37 mouse cellular contexts compared by ENCODE assay signal in genomic region chr17:25466257-25466656, GRCm38 (mm10). TPM values are rescaled to one million over a fixed set of nuclear protein-coding genes. Genes with fewer than 3 reads are reported as not detected.
"Had no signal": no experiment of that assay in that cellular context is flagged by ENCODE, and none has a peak within 500 bp of the region (broad histone marks: within the 10 kb centered on the region; RNA-seq: fewer than 3 reads in every experiment).

No protein-coding gene starts in this region.

- ATAC-seq: forebrain, embryonic 13.5 days; forebrain, embryonic 14.5 days; forebrain, embryonic 15.5 days; forebrain, embryonic 16.5 days; forebrain, postnatal 0 days had no signal

- H3K4me3 ChIP-seq: embryonic facial prominence, embryonic 10.5 days; embryonic facial prominence, embryonic 12.5 days; embryonic facial prominence, embryonic 13.5 days; embryonic facial prominence, embryonic 15.5 days; erythroblast, embryonic 14.5 days; forebrain, embryonic 10.5 days; forebrain, embryonic 12.5 days; forebrain, embryonic 13.5 days; forebrain, embryonic 15.5 days; gastrocnemius, adult 2 months; heart, adult 2 months had no signal

- H3K36me3 ChIP-seq: embryonic facial prominence, embryonic 10.5 days; embryonic facial prominence, embryonic 12.5 days; embryonic facial prominence, embryonic 13.5 days; embryonic facial prominence, embryonic 15.5 days; forebrain, embryonic 10.5 days; forebrain, embryonic 12.5 days; forebrain, embryonic 15.5 days had no signal

- H3K4me2 ChIP-seq: embryonic facial prominence, embryonic 12.5 days; embryonic facial prominence, embryonic 13.5 days; embryonic facial prominence, embryonic 15.5 days; forebrain, embryonic 12.5 days; forebrain, embryonic 13.5 days; forebrain, embryonic 15.5 days had no signal

- H3K27ac ChIP-seq: embryonic facial prominence, embryonic 10.5 days; embryonic facial prominence, embryonic 12.5 days; embryonic facial prominence, embryonic 13.5 days; embryonic facial prominence, embryonic 15.5 days; forebrain, embryonic 10.5 days; forebrain, embryonic 12.5 days; forebrain, embryonic 13.5 days; forebrain, embryonic 15.5 days; gastrocnemius, adult 2 months; heart, adult 2 months had no signal

- H3K9ac ChIP-seq: embryonic facial prominence, embryonic 12.5 days; embryonic facial prominence, embryonic 13.5 days; embryonic facial prominence, embryonic 15.5 days; forebrain, embryonic 12.5 days; forebrain, embryonic 13.5 days; forebrain, embryonic 15.5 days; forebrain, postnatal 0 days had no signal

- H3K4me1 ChIP-seq: embryonic facial prominence, embryonic 12.5 days had no signal

- H3K9me3 ChIP-seq: embryonic facial prominence, embryonic 10.5 days; embryonic facial prominence, embryonic 12.5 days; embryonic facial prominence, embryonic 13.5 days; embryonic facial prominence, embryonic 15.5 days; forebrain, embryonic 10.5 days; forebrain, embryonic 12.5 days; forebrain, embryonic 13.5 days; forebrain, embryonic 15.5 days had no signal

- DNase-seq: cerebellum, adult 2 months; cerebellum, adult 8-10 months; cerebellum, adult 9-10 months; cerebellum, adult 9-11 months; cerebellum, postnatal 10 days; cerebellum, postnatal 14 days; cerebellum, postnatal 25 days; cerebellum, postnatal 36 days; embryo, embryonic 11 days; forebrain, postnatal 0 days; gastrocnemius, adult 2 months; gastrocnemius, postnatal 10 days; gastrocnemius, postnatal 14 days; gastrocnemius, postnatal 25 days; gastrocnemius, postnatal 36 days; heart, adult 2 months had no signal

RNA-seq across cellular contexts. Expression of gene Tekt4, which starts 11.8 kb away (rescaled TPM):
- total RNA-seq: common myeloid progenitor, adult 5-6 weeks; gastrocnemius, adult 18-20 months; gastrocnemius, adult 2 months; gastrocnemius, adult 8-10 months; gastrocnemius, postnatal 10 days; gastrocnemius, postnatal 14 days; gastrocnemius, postnatal 25 days; gastrocnemius, postnatal 36 days; gastrocnemius, postnatal 4 days; granulocyte monocyte progenitor cell, adult 5-6 weeks; heart, adult 2 months had no signal
- polyA plus RNA-seq: embryonic facial prominence, embryonic 10.5 days; embryonic facial prominence, embryonic 11.5 days; embryonic facial prominence, embryonic 13.5 days; erythroblast, embryonic 14.5 days; forebrain, embryonic 10.5 days had no signal

RNA-seq across cellular contexts. Expression of gene Sstr5, which starts 30.8 kb away (rescaled TPM):
- total RNA-seq: common myeloid progenitor, adult 5-6 weeks; gastrocnemius, adult 18-20 months; gastrocnemius, adult 2 months; gastrocnemius, adult 8-10 months; gastrocnemius, postnatal 10 days; gastrocnemius, postnatal 14 days; gastrocnemius, postnatal 25 days; gastrocnemius, postnatal 36 days; gastrocnemius, postnatal 4 days; granulocyte monocyte progenitor cell, adult 5-6 weeks; heart, adult 2 months; heart, adult 8-10 months had no signal
- polyA plus RNA-seq: embryonic facial prominence, embryonic 14.5 days; erythroblast, embryonic 14.5 days; forebrain, embryonic 10.5 days; forebrain, embryonic 11.5 days; gonadal fat pad, adult 2 months; heart, adult 2 months had no signal

RNA-seq across cellular contexts. Expression of gene Cacna1h, which starts 32.7 kb away (rescaled TPM):
- total RNA-seq: granulocyte monocyte progenitor cell, adult 5-6 weeks had no signal
